Mouse (Mus musculus): ENCODE measurements around the gene Spon1. TPM values are rescaled to one million over a fixed set of nuclear protein-coding genes. Genes with fewer than 3 reads are reported as not detected.

Gene Spon1
- total and polyA plus RNA-seq, 3 experiments: not detected

DNA sequence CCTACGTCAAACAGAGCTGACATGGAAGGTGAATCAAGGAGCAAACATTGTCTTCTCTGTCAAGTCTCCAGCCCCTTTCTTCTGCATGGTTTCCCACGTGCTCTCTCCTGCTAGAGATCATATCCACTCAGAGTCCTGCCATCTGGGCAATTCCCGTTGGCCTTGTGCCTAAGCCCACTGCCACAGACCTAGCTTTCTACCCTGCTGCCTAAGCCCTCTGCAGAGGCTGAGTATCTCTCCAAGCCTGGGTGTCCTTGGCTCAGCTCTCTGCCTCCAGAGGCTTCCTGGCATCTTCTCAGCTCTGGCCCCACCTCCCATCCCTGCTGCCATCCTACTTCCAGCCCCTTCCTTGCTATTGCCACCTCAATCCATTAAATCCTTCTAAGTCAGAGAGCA is 195.7 kb downstream of the Spon1 start:
- Histone ChIP-seq H3K27me3 (replicated peaks) (no peaks in the 10 kb centered on the region), H3K4me1 (ENCODE audit: control insufficient read depth in 1 of 2, insufficient read depth in 2 of 2) (peaks cover under 1 to 4% of the 10 kb centered on the region in 2 experiments; a peak in 3 of 4 replicates), H3K9ac (ENCODE audit: insufficient read depth, low read depth) (no peak overlapping the region), H3K79me2 (replicated peaks; ENCODE audit: control insufficient read depth, extremely low read depth, insufficient read depth, poor library complexity, severe bottlenecking) (no peaks in the 10 kb centered on the region), H3K4me2 (ENCODE audit: insufficient read depth, low read depth, poor library complexity, severe bottlenecking) (no peak overlapping the region), H3K9me3 (replicated peaks; ENCODE audit: low read length) (no peaks in the 10 kb centered on the region), H3K36me3 (replicated peaks in 1 of 2; ENCODE audit: control insufficient read depth in 1 of 2, insufficient read depth in 1 of 2, low read length in 1 of 2) (no peaks in the 10 kb centered on the region), H3K4me3 (replicated peaks in 1 of 3; ENCODE audit: low read depth in 2 of 3, low read length in 2 of 3, poor library complexity in 1 of 3) (no peak overlapping the region), H3K27ac (ENCODE audit: insufficient read depth, low read depth) (no peak overlapping the region)
- in situ Hi-C loops (cut with MboI; ENCODE audit: low pct_ligation_motif_present, low pct_unique_long_range_greater_than_20kb, low sequenced_read_pairs): no loop called here
- no peak for TF ChIP-seq SMC3 (IDR thresholded peaks at IDR 0.05; ENCODE audit: low read depth, low read length)
- no peak for TF ChIP-seq E2F4 (IDR thresholded peaks at IDR 0.05; ENCODE audit: insufficient replicate concordance, low read depth, low read length)
- TF ChIP-seq ETS1 (conservative IDR thresholded peaks at IDR 0.05; ENCODE audit: low read depth, low read length): no peak
- no peak for TF ChIP-seq MYC (IDR thresholded peaks at IDR 0.05; ENCODE audit: low read depth, low read length)
- TF ChIP-seq RCOR1 (conservative IDR thresholded peaks at IDR 0.05; ENCODE audit: low read depth, low read length): no peak
- no peak for TF ChIP-seq CHD2 (IDR thresholded peaks at IDR 0.05; ENCODE audit: low read length)
- no peak for TF ChIP-seq USF1 (IDR thresholded peaks at IDR 0.05; ENCODE audit: low read depth, low read length)
- no peak for TF ChIP-seq USF2 (conservative IDR thresholded peaks at IDR 0.05; ENCODE audit: low read depth, low read length)
- no peak for TF ChIP-seq TCF12 (IDR thresholded peaks at IDR 0.05; ENCODE audit: low read depth, low read length)
- TF ChIP-seq ZKSCAN1 (IDR thresholded peaks at IDR 0.05; ENCODE audit: borderline replicate concordance, low read depth, low read length): no peak
- TF ChIP-seq PAX5 (IDR thresholded peaks at IDR 0.05; ENCODE audit: low read length): no peak
- no peak for TF ChIP-seq MEF2A (IDR thresholded peaks at IDR 0.05; ENCODE audit: borderline replicate concordance, low read depth, low read length)
- no peak for TF ChIP-seq JUND (conservative IDR thresholded peaks at IDR 0.05; ENCODE audit: low read depth, low read length)
- no peak for TF ChIP-seq MXI1 (IDR thresholded peaks at IDR 0.05; ENCODE audit: low read depth, low read length)
- no peak for TF ChIP-seq EP300 (IDR thresholded peaks at IDR 0.05; ENCODE audit: low read length)
- TF ChIP-seq NRF1 (IDR thresholded peaks at IDR 0.05; ENCODE audit: low read depth, low read length): no peak
- DNase-seq (ENCODE audit: extremely low read depth): no peak
- dilution Hi-C loops (cut with MboI; ENCODE audit: extremely low pct_ligation_motif_present, extremely low pct_unique_long_range_greater_than_20kb, low sequenced_read_pairs): no loop called here

DNA sequence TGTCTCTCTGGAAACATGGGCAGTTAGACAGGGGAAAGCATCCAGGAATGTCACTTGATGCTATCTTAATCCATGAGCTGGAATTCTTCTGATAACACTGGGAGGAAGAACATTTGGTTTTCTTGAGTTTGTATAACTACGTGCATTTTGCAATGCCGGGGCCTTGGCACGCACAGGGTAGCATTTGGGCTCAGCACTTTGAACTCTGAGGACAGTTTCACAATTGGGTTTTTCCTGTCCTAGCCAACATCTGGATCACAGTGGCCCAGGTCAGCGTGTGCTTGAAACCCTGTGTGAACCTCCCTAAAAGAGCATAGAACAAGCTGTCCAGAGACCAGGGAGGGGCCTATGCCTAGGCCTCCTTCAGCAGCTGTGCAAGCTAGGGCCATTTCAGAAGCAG is 196.3 kb downstream of the Spon1 start:
- Histone ChIP-seq H3K27me3 (replicated peaks) (no peaks in the 10 kb centered on the region), H3K9me3 (replicated peaks; ENCODE audit: low read length) (no peaks in the 10 kb centered on the region), H3K9ac (ENCODE audit: insufficient read depth, low read depth) (no peak overlapping the region), H3K79me2 (replicated peaks; ENCODE audit: control insufficient read depth, extremely low read depth, insufficient read depth, poor library complexity, severe bottlenecking) (no peaks in the 10 kb centered on the region), H3K36me3 (replicated peaks in 1 of 2; ENCODE audit: control insufficient read depth in 1 of 2, insufficient read depth in 1 of 2, low read length in 1 of 2) (no peaks in the 10 kb centered on the region), H3K4me1 (ENCODE audit: control insufficient read depth in 1 of 2, insufficient read depth in 2 of 2) (peaks cover 5 to 6% of the 10 kb centered on the region in 2 experiments), H3K27ac (ENCODE audit: insufficient read depth, low read depth) (no peak overlapping the region), H3K4me3 (replicated peaks in 1 of 3; ENCODE audit: low read depth in 2 of 3, low read length in 2 of 3, poor library complexity in 1 of 3) (no peak overlapping the region), H3K4me2 (ENCODE audit: insufficient read depth, low read depth, poor library complexity, severe bottlenecking) (no peak overlapping the region)
- dilution Hi-C loops (cut with MboI; ENCODE audit: extremely low pct_ligation_motif_present, extremely low pct_unique_long_range_greater_than_20kb, low sequenced_read_pairs) (no loop called here), in situ Hi-C loops (cut with MboI; ENCODE audit: low pct_ligation_motif_present, low pct_unique_long_range_greater_than_20kb, low sequenced_read_pairs) (no loop called here)
- no peak for TF ChIP-seq NRF1 (IDR thresholded peaks at IDR 0.05; ENCODE audit: low read depth, low read length)
- no peak for TF ChIP-seq UBTF (IDR thresholded peaks at IDR 0.05; ENCODE audit: low read depth, low read length)
- no peak for TF ChIP-seq ZKSCAN1 (IDR thresholded peaks at IDR 0.05; ENCODE audit: borderline replicate concordance, low read depth, low read length)
- no peak for TF ChIP-seq GABPA (IDR thresholded peaks at IDR 0.05; ENCODE audit: insufficient replicate concordance, low read depth, low read length)
- no peak for TF ChIP-seq USF2 (conservative IDR thresholded peaks at IDR 0.05; ENCODE audit: low read depth, low read length)
- TF ChIP-seq BHLHE40 (IDR thresholded peaks at IDR 0.05; ENCODE audit: low read depth, low read length): no peak
- no peak for TF ChIP-seq NELFE (IDR thresholded peaks at IDR 0.05; ENCODE audit: low read depth, low read length)
- TF ChIP-seq SIN3A (IDR thresholded peaks at IDR 0.05; ENCODE audit: low read length): no peak
- no peak for TF ChIP-seq MAZ (IDR thresholded peaks at IDR 0.05; ENCODE audit: low read depth, low read length)
- no peak for TF ChIP-seq RCOR1 (conservative IDR thresholded peaks at IDR 0.05; ENCODE audit: low read depth, low read length)
- no peak for TF ChIP-seq MYC (IDR thresholded peaks at IDR 0.05; ENCODE audit: low read depth, low read length)
- no peak for DNase-seq (ENCODE audit: extremely low read depth)
